Mouse (Mus musculus): ENCODE measurements at regions not wholly inside any gene's neighbourhood (a gene's known extent, or its start where the extent isn't known, plus 50 kb on each side); places are given as distances from the start of the nearest gene placed in this dataset.

DNA sequence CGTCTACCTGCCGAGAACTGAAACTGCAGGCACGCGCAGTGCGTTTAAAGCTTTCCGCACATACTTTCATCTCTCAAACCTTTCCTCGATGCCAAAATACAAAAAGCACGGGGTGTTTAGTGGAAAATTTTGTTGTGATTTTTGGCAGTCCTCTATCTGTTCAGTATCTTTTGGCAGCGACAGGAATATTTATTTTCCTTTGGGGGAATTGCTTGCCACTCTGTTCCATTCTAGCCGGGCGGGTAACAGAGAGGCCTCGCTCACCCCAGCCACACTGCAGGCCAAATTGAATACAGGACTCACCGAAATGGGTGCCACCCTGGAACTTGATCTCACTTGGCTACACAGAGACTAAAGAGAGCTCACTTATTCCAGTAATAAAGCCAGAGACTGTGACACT is 97.8 kb upstream of the Mdm1 start:
- TF ChIP-seq CTCF (IDR thresholded peaks at IDR 0.05; ENCODE audit: low read depth, low read length) (no peak), POLR2A (IDR thresholded peaks at IDR 0.05; ENCODE audit: extremely low read depth, insufficient read depth, low read length) (no peak)
